Mouse (Mus musculus) megakaryocyte, adult 5-6 weeks (primary cell): ENCODE measurements around the gene Akt1. TPM values are rescaled to one million over a fixed set of nuclear protein-coding genes. Genes with fewer than 3 reads are reported as not detected.
A peak's percentile ranks its signal among the peaks of the same experiment; 100 is the strongest.

Source experiments
- ATAC-seq: 2 replicates; pipeline ENCODE4 v1.8.0; 2016; ENCODE audit warnings: mild to moderate bottlenecking, inconsistent platforms; ENCODE audit not compliant: poor library complexity, severe bottlenecking
- total RNA-seq, 2 experiments: library from RNA; stranded (forward) in 1 of 2; stranded (reverse) in 1 of 2; fragments of 153-499, 151-499 nt in 1 of 2; fragments of 221-1000, 200-1000 nt in 1 of 2; gene quantifications; 2 replicates each; pipeline versions ENCODE4 v1.2.3 to v1.2.4; 2015 to 2017

The Akt1 gene
- total RNA-seq, 2 experiments from 2014 or later = 112 to 118 TPM

- ATAC-seq = no peak
Measured at GRCm38 (mm10) chr12:112630029-112630428, 44.7 kb downstream of the Akt1 start.

- peak; percentile 71 for ATAC-seq
Measured at GRCm38 (mm10) chr12:112628928-112629721, 45.6 kb downstream of the Akt1 start.

- ATAC-seq = no peak
Measured at GRCm38 (mm10) chr12:112628197-112628596, 46.5 kb downstream of the Akt1 start.

GRCm38 (mm10) chr12:112627097-112627881 lies 47.4 kb downstream of the Akt1 start:
- no peak for ATAC-seq

GRCm38 (mm10) chr12:112626455-112626854 lies 48.2 kb downstream of the Akt1 start:
- ATAC-seq = no peak

- no peak for ATAC-seq
Measured at GRCm38 (mm10) chr12:112625700-112626099, 49.0 kb downstream of the Akt1 start.

- peak; percentile 34 for ATAC-seq
Measured at GRCm38 (mm10) chr12:112623742-112624141, 50.9 kb downstream of the Akt1 start.

GRCm38 (mm10) chr12:112621900-112622299 lies 52.8 kb downstream of the Akt1 start:
- no peak for ATAC-seq

- ATAC-seq = no peak
Measured at GRCm38 (mm10) chr12:112620354-112621061, 54.2 kb downstream of the Akt1 start.

- peak; percentile 56 for ATAC-seq
Measured at GRCm38 (mm10) chr12:112619686-112620353, 54.9 kb downstream of the Akt1 start, which contains the start of gene Adssl1. TSS of gene Adssl1 (plus strand) at chr12:112620045.

GRCm38 (mm10) chr12:112618981-112619685 lies 55.6 kb downstream of the Akt1 start:
- peak; percentile 13 for ATAC-seq

GRCm38 (mm10) chr12:112617898-112618380 lies 56.7 kb downstream of the Akt1 start:
- ATAC-seq = peak; percentile 58

GRCm38 (mm10) chr12:112617184-112617583 lies 57.5 kb downstream of the Akt1 start:
- ATAC-seq = peak; percentile 46

- no peak for ATAC-seq
Measured at GRCm38 (mm10) chr12:112616668-112617067, 58.0 kb downstream of the Akt1 start.

GRCm38 (mm10) chr12:112609031-112609430 lies 65.7 kb downstream of the Akt1 start:
- ATAC-seq = no peak

GRCm38 (mm10) chr12:112606998-112607397 lies 67.7 kb downstream of the Akt1 start:
- ATAC-seq = no peak

GRCm38 (mm10) chr12:112605766-112606165 lies 68.9 kb downstream of the Akt1 start:
- peak; percentile 97 for ATAC-seq

- peak; percentile 58 for ATAC-seq
Measured at GRCm38 (mm10) chr12:112604709-112605649, 69.7 kb downstream of the Akt1 start.

GRCm38 (mm10) chr12:112604022-112604421 lies 70.7 kb downstream of the Akt1 start:
- no peak for ATAC-seq
